Mouse (Mus musculus): ENCODE data around the gene Dlk1.
"Not testable (repeated sequence)": the region's sequence is repeated elsewhere in the genome, so short reads cannot be mapped to it uniquely, and the experiment has no call there.

The Dlk1 gene

DNA sequence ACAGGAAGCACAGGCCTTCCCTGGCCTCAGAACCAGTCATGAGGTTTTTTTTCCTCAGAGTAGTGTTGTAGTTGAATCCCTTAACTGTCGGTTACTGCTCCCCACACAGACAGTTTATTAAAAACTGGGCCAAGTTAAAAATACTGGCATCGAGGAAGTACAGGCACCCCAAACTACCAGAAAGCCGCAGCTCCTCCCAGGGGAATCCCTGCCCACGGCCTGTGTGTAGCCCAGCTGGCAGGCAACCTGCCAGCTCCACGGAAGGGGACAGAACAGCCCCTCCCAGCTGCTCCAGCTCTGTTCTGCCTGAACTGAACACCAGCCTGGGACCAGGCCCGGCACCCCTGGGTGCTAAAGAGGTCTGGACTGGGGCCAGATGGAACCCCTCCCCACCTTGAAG lies 11.3 kb upstream of the Dlk1 start:
- no peak for DNase-seq

DNA sequence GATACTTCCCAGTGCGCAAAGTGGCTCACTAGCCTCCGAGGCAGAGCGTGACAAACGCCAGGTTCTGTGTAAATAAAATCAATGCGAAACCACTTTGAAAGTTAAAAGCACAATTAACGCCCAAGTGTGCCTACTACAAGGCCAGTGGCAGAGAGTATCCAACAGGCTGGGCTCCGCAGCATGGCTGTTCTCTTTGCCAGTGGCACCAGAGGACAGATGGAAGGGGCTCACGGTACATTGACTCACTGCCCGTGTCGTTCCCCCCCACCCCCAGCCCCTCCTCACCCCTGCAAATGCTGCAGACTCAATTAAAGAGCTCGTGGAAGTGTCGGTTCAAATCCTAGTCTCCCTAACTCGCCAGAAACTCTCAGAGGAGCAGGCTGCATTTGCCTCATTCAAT lies 10.5 kb upstream of the Dlk1 start:
- no peak for DNase-seq

DNA sequence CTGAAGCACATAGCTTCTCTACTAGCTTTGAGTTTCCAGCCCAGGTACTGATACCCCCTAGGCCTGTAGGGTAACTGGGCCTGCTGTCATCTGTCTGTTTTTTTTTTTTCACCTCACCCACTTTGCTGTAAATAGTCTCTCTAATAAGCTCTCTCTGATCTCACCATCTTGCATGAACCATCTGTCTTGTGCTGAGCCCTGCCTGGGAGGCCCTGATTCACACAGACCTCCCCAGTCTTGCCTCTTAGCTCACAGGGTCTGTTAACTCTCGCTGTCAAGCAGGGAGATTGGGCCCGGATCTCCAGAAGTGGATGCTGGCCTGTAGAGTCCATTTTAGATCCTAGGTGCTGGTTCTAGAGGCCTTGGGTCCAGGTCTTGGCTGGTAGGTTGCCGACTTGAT lies 9.3 kb upstream of the Dlk1 start:
- no peak for DNase-seq

DNA sequence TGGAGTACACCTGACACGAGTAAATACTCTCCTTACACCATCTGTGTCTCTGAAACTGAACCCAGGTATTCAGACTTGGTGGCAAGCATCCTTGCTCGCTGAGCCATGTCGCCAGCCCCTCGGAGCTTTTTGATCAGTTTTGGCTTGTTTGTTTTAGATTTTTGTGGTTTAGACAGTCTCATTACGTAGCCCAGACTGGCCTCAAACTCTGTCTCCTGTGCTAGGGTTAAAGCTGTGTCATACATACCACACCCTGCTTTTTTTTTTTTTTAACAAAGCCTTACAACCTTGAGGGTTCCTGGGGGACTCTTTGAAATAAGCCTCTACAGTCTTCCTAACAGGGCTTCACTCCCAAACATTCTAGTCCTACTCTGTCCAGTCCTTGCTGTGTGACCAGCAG lies 7.6 kb upstream of the Dlk1 start:
- no peak for DNase-seq

DNA sequence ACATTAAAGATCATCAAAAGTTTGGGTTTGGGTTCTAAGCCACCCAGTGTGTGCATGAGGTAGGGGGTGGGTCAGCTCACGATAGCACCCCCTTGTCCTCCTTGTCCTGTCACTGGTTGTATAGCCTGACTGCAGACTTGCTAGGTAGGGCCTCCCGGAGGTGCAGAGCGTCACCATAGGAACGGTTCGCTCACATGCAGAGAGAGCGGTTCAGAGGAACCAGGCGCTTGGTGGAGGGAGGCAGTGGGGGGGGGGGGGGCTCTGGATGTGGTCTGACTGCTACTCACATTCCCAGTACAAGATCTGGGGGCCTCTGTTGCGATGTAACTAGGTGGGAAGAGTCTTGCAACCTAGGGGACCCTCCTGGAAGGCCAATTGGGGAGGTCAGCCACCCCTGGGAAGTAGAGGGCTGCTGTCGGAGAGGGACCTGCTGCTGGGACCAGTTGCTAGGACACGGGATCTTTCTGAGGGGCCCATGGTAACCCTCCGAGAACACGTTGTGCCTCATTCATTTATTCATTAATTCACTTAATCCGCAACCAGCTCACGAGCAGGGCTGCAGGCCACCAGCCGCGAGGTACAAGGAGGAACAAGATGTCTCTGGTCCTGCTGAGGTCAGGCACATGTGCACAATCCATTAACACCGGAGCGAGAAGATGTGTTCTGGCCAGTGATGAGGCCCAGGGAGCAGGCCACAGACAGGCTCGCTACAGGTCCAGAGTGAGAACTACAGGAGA lies 7.0 kb upstream of the Dlk1 start:
- DNase-seq: no peak

DNA sequence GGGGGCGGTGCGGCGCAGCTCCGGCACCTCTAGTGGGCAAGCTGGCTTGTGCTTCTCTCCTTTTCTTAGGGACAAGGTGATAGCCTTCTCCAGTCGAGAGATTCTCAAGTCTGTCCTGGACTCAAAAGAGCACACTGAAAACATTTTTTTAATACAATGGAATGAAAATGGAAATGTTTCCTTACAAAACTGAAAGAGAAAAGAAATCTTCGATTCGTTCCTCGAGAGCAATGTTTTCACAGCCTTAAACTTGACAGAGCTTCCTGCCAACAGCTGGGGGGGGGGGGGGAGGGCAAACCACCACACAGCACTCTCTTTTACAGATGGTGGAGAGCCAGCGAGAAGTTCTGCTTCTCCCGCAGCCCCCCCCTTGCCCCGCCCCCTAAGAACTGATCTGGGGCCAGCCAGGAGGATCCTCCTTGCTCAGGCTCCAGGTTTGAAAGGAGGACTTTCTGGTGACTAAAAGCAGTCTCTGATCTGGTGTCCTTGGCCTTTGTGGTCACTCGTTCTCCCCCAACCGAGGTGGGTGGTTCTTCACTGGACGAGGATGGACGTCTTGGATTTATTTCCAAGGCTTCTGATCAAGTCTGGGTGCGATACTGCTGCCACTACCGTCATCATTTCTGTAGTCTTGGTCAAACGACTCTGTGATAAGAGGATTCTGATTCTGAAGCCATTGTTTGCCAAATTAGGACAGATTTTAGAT lies 6.2 kb upstream of the Dlk1 start:
- no peak for DNase-seq

DNA sequence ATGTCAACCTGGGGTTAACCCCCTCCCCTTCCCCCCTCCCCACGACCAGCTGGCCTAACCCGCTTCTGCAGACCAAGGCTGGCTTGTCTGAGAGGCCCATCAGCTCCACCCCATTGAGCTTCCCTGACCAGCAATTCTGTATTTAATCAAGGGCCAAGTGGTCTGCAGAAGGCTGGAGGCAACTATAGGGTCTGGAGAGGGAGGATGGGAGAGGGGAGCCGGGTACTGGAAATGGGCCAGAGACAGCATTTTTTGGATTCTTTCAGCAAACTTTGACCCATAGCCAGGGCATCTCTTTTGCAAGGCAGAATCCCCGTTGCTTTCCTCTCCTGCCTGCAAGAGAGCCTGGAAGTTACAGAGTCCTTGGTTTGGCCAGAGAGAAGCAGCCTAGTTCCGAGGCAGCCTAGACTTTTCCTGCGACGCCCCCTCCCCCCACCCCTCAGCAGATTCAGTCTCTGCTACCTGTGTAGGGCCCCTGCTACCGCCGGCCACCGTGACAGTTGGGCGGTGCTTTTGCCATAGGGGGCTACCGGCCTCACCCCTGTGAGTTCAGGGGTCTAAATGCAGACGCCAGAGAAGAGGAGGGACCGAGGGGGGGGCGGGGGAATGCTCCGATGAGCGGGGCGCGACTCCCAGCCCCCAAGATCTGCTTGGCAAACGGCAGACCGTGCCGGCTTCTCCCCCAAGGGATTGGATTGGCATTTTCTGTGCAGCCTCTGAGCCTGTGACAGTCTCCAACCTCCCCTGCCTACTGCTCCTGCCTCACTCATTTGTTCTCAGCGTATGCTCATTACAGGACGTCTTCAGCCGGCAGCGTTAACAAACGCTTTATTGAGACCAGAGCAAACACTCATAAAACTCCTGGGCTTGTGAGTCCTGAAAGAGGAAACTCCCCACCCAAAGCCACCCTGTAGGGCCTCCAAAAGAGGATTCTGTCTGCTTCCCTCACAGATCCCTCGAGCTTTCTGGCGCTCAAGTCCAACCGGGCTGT lies 2.9 kb upstream of the Dlk1 start:
- no peak for DNase-seq

DNA sequence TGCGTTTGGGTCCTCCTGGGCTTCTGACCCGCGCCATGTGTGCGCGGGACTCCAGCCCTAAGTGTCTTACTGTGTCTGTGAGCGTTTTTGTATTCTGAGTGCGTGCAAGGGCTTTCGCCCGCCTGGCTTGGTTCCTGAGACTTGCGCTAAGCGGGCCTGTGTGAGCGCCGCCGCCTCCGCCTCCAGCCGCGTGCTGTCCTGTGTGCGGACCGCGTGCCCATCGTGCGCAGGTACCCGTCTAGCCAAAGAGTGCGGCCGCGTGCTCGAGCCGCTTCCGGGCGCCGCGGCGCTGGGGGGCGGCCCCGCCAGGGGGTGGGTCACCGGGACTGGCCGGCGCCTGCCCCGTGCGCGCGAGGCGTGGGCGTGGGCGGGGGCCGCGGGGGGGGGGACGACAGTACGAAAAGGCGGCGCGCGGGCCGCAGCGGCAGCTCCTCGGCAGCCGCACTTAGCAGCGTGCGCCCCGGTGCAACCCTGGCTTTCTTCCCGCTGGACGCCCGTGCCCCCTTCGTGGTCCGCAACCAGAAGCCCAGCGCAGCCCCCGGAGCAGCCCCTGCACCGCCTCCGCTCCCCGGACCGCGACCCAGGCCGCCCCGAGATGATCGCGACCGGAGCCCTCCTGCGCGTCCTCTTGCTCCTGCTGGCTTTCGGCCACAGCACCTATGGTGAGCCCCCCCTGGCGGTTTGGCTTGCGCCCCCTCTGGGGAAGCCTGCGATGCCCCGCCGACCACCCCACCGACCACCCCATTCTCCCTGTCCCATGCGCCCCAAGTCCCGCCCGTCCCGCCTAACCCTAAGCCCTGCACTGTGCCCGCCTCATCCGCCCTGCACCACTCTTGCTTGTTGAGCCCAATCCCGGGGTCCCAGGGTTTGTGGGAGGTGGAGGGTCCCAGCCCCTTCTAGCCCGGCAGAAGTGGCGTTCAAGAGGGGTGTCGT lies 708 bp downstream of the Dlk1 start:
- DNase-seq: no peak

DNA sequence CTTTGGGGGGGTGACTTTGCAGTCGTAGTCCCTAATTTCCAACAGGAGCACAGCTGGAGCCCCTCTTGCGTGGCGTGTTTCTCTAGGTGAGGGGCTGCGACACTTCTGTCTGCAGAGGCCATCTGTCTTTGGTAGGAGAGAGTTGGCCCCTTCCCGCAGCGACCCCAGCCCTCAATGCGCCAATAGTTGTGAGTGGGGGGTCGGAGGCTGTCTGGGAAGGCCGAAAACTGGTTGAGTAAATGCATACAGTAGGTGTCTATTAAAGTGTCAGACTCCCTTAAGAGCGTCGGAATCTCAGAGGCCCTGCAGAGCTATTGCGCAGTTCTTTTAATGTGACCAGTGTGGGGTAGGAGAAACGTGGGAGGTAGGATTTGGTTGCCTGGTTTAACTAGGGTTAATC lies 1.5 kb downstream of the Dlk1 start:
- DNase-seq: no peak

DNA sequence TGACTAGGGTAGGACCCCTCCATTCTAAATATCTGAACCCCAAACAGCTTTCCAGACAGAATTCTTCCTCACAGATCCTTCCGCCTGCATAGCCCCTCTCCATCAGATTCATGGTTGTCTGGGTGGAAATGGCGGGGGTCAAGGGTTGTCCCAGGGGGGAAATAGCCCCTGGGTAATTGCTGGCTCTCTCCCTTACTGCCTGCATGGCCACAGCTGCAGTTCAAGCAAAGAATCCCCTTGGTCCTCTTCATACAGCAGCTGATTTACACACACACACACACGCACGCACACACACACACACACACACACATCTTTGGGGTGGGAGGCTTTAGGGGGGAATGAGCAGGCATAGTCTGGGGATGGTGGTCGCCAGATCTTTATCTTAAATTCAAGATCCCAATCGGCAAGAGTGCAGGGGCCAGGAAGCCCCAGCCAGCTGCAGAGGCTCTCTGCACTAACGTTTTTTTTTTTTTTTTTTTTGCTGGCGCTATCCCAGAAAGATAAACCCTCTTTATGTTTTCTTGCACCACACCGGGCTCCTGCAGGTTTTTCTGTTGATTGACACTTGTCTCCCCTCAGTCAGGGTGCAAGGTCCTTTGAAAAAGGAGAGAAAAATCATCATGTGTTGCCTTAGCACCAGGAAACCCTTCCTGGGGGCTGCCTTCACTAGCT lies 4.0 kb downstream of the Dlk1 start:
- no peak for DNase-seq

DNA sequence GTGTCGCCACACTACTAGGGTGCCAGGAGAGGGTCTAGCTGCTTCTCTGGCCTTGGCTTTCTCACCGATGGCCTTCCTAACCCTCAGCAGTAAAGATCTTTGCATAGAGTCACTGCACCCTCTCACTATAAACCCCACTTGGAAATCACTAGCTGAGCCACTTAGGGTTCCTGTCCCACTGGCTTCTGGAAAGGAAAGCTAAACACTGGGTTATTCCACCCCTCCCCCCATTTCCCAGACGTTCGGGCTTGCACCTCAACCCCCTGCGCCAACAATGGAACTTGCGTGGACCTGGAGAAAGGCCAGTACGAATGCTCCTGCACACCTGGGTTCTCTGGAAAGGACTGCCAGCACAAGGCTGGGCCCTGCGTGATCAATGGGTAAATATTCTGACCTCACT lies 5.2 kb downstream of the Dlk1 start:
- no peak for DNase-seq

DNA sequence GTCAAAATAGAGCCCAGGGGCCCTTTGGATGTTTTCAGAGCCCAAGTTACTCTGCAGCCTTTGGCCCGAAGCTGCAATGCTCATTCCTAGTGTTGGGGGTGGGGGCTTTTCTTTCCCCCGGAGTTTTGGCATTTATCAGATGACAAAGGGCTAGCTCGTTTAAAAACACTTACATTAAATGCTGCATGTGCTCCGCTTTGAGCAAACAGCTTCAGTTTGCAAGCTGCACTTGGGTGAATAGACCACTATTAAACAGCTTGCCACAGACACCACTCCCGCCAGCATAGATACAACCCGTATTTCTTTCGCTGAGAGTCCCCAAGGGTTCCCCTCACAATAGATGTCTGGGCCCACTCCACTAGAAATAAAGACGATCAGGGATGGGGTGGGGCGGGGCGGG lies 6.3 kb downstream of the Dlk1 start:
- no peak for DNase-seq

DNA sequence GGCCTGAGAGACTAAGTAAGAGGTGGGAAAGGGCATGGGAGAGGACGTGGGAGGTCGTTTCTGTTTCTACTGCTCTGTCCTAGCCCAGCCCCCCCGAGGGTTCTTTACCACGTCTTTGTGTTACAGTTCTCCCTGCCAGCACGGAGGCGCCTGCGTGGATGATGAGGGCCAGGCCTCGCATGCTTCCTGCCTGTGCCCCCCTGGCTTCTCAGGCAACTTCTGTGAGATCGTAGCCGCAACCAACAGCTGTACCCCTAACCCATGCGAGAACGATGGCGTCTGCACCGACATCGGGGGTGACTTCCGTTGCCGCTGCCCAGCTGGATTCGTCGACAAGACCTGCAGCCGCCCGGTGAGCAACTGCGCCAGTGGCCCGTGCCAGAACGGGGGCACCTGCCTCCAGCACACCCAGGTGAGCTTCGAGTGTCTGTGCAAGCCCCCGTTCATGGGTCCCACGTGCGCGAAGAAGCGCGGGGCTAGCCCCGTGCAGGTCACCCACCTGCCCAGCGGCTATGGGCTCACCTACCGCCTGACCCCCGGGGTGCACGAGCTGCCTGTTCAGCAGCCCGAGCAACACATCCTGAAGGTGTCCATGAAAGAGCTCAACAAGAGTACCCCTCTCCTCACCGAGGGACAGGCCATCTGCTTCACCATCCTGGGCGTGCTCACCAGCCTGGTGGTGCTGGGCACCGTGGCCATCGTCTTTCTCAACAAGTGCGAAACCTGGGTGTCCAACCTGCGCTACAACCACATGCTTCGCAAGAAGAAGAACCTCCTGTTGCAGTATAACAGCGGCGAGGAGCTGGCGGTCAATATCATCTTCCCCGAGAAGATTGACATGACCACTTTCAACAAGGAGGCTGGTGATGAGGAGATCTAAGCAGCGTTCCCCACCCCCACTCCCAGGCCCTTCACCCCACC lies 7.1 kb downstream of the Dlk1 start:
- peak; percentile 19 to 31 for DNase-seq

DNA sequence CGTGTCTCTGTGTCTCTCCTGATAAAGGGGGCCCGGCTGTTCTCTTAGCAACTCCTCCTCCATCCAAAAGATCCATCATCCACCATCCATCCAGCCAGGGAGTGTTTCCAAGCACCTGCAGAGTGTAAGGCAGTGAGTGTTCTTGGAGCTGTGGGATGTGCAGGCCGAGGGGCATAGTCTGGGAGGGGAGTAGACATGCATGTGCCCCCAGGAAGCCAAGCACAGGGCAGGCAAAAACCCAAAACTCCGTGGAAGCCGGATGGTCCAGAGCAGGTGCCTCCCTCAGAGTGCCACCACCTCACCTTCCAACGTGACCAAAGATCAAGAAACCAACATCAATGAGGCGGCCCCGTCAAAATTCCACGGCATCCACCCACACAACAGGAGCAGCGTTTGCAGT lies 10.0 kb downstream of the Dlk1 start:
- no peak for DNase-seq

DNA sequence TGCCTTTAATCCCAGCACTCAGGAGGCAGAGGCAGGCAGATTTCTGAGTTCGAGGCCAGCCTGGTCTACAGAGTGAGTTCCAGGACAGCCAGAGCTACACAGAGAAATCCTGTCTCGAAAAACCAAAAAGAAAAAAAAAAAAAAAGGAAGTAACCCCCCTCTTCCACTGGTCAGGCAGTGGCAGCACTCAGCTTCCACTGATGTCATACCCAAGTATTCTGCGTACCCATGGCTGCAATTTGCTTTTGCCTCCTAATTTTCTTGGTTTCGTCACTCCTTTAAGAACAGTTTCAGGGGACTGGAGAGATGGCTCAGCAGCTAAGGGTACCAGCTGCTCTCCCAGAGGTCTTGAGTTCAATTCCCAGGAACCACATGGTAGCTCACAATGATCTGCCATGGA lies 14.8 kb downstream of the Dlk1 start:
- DNase-seq: not testable (repeated sequence)

DNA sequence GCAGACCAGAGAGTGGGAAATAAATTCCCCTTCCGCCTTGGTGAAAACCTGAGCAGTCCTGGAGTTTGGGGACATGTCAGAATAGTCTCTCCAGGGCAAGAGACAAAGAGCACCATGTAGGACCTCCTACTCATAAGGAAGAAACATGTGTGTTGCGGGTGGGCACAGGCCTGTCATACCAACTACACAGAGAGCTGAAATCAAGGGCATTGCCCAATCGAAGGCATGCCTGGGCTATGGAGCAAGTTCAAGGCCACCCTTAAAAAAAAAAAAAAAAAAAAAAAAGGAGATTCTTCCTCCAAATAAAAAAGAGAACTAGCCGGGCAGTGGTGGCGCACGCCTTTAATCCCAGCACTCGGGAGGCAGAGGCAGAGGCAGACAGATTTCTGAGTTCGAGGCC lies 17.2 kb downstream of the Dlk1 start:
- no peak for DNase-seq

DNA sequence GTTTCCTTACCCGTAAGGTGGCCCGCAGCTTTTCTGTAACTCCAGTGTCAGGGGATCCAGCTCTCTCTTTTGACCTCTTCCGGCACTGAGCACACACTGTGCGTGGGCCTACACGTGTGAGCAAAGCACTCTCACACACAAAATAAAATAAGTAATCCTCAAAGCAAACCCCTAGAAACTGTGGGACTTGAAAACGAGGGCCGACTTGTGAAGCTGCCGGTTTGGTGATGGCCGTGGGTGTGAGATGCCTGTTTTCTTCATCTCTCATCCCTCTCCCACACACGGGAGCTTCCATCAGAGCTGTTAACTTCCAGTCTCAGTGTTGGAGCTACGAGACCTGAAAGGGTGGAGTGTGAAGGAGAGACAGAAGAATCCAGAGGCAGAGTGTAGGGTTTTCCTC lies 20.0 kb downstream of the Dlk1 start:
- DNase-seq: no peak

DNA sequence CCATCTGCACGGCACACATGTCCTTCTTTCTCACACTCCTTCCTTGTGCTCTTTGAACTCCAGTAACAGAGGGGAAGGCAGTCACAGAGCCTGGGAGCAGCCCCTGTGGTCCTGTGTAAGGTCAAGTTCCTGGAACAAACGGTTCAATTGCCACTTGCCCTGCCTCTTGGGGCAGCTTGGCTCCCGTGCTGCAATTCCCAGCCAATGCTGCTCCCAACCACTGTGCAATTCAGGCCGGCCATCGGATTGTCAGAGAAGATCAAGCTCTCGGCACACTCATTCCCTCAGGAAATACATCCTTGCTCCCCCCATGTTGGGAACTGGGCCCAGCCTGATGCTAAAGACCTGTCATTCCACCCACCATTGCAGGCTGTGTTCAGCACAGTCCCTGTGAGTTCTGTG lies 21.0 kb downstream of the Dlk1 start:
- DNase-seq: no peak

DNA sequence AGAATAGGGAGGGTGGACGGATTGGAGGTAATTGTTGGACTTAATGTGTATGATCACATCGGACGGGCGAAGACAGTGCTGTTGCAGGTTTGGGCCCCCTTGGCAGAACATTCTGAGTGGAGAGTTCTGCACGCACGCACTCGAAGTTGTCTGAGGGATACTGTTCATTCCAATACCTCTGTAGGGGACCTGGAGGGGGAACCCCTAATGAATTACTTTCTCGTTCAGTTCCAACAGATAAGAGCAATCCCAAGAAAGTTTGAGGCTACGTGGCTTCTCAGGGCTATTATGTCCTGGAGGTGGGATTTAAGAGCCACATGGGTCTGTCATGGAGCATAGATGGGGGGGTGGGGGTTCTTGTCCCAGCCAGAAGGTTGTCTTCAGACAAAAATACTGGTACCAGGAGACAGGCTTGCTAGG lies 21.6 kb downstream of the Dlk1 start:
- DNase-seq: no peak

DNA sequence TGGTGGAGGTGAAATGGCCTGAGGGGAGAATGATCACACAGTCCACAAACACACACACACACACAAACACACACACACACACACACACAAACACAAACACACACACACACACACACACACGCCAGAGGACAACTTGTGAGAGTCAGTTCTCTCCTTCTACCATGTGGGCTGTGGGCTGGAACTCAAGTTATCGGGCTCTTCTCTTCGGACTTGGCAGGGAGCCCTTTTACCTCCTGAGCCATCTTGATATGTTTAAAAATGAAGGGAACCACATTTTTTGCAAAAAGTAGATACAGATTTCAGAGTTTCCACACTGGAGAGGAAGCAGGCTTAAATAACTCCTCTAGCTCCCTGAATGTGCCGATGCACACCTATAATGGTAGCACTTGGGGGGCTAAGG lies 22.9 kb downstream of the Dlk1 start:
- no peak for DNase-seq

DNA sequence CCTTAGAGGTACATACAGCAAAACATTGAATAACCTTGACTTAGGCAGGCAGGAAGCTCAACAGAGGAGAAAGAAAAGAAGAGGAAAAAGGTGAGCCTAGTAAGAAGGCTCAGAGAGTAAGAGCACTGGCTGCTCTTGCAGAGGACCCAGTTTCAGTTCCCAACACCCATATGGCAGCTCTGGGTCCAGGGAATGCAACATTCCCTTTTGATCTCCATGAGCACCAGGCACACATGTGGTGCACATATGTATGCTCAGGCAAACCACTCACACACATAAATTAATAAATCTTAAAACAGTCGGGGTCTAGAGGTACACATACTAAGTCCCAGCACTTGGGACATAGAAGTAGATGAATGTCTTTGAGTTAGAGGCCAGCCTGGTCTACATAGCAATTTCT lies 33.9 kb downstream of the Dlk1 start:
- not testable (repeated sequence) for DNase-seq
